Mouse (Mus musculus): ENCODE data around the gene Prn. TPM values are rescaled to one million over a fixed set of nuclear protein-coding genes. Genes with fewer than 3 reads are reported as not detected.

The Prn gene
- total and polyA plus RNA-seq, 3 experiments = not detected

- Histone ChIP-seq H3K27me3 (ENCODE audit: control insufficient read depth in 1 of 2, insufficient read depth in 2 of 2, low read length in 2 of 2) (no peaks in the 10 kb centered on the region), H3K4me3 (ENCODE audit: control insufficient read depth in 1 of 2, insufficient read depth in 1 of 2, low read depth in 2 of 2, low read length in 2 of 2) (no peak overlapping the region), H3K9me3 (replicated peaks; ENCODE audit: insufficient read depth, low read length) (no peaks in the 10 kb centered on the region), H3K36me3 (ENCODE audit: control insufficient read depth in 1 of 2, insufficient read depth in 2 of 2, low read length in 2 of 2) (no peaks in the 10 kb centered on the region), H3K4me1 (ENCODE audit: control insufficient read depth in 1 of 2, insufficient read depth in 2 of 2, low read length in 2 of 2) (no peaks in the 10 kb centered on the region), H3K79me2 (ENCODE audit: control insufficient read depth, insufficient read depth, low read length, poor library complexity) (no peaks in the 10 kb centered on the region), H3K27ac (ENCODE audit: control insufficient read depth, low read depth, low read length) (no peak overlapping the region), H3K9ac (ENCODE audit: control insufficient read depth, low read depth, low read length, poor library complexity, severe bottlenecking) (no peak overlapping the region)
- TF ChIP-seq RCOR1 (IDR thresholded peaks at IDR 0.05; ENCODE audit: low read depth, low read length) = no peak
- TF ChIP-seq JUND (IDR thresholded peaks at IDR 0.05; ENCODE audit: low read depth, low read length) = no peak
- no peak for TF ChIP-seq TAL1 (IDR thresholded peaks at IDR 0.05; ENCODE audit: low read length)
- no peak for TF ChIP-seq MYB (IDR thresholded peaks at IDR 0.05; ENCODE audit: low read depth, low read length)
- TF ChIP-seq MAFK (IDR thresholded peaks at IDR 0.05; ENCODE audit: borderline replicate concordance, low read depth, low read length) = no peak
- no peak for TF ChIP-seq POLR2A (IDR thresholded peaks at IDR 0.05; ENCODE audit: control insufficient read depth in 1 of 2, insufficient read depth in 1 of 2, low read depth in 1 of 2, low read length in 2 of 2, poor library complexity in 1 of 2)
- no peak for TF ChIP-seq TCF12 (IDR thresholded peaks at IDR 0.05; ENCODE audit: low read depth, low read length)
- DNase-seq (ENCODE audit: low read depth, low spot score) = no peak
Observed at GRCm38 (mm10) chr2:131993151-131993550, 83.4 kb downstream of the Prn start.

DNA sequence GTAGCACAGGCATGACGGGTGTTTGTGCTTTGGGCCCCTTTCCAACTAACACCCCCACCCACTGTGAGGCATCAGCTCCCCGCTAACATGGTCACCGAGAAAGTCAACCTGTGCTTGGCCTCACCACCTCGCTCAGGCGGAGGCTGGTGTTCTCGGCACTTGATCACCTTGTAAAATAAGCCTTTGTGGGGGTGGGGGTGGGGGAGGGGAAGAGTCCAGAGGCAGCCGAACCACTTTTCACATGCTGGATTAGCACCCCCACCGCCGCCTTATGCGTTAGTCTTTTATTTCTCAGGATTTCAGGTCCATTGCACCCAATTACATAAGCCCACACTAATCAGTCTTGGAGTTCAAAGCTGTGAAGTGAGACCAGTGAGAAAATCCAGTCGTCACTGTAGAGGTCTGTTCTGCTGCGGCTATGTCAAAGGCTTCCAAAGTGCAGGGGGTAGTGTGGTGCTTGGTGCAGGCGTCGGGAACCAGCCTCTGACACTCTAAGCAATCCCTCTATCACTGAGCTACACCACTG lies 83.9 kb downstream of the Prn start:
- Histone ChIP-seq H3K27me3 (ENCODE audit: control insufficient read depth in 1 of 2, insufficient read depth in 2 of 2, low read length in 2 of 2) (no peaks in the 10 kb centered on the region), H3K36me3 (ENCODE audit: control insufficient read depth in 1 of 2, insufficient read depth in 2 of 2, low read length in 2 of 2) (no peaks in the 10 kb centered on the region), H3K9ac (ENCODE audit: control insufficient read depth, low read depth, low read length, poor library complexity, severe bottlenecking) (no peak overlapping the region), H3K4me1 (ENCODE audit: control insufficient read depth in 1 of 2, insufficient read depth in 2 of 2, low read length in 2 of 2) (no peaks in the 10 kb centered on the region), H3K79me2 (ENCODE audit: control insufficient read depth, insufficient read depth, low read length, poor library complexity) (no peaks in the 10 kb centered on the region), H3K9me3 (replicated peaks; ENCODE audit: insufficient read depth, low read length) (no peaks in the 10 kb centered on the region), H3K27ac (ENCODE audit: control insufficient read depth, low read depth, low read length) (no peak overlapping the region), H3K4me3 (ENCODE audit: control insufficient read depth in 1 of 2, insufficient read depth in 1 of 2, low read depth in 2 of 2, low read length in 2 of 2) (no peak overlapping the region)
- no peak for DNase-seq (ENCODE audit: low read depth, low spot score)
- no peak for TF ChIP-seq ETS1 (IDR thresholded peaks at IDR 0.05; ENCODE audit: low read depth, low read length)
- no peak for TF ChIP-seq CHD1 (IDR thresholded peaks at IDR 0.05; ENCODE audit: low read depth, low read length)
- no peak for TF ChIP-seq MYB (IDR thresholded peaks at IDR 0.05; ENCODE audit: low read depth, low read length)
- no peak for TF ChIP-seq MAZ (IDR thresholded peaks at IDR 0.05; ENCODE audit: low read depth, low read length)
- TF ChIP-seq MYC (IDR thresholded peaks at IDR 0.05; ENCODE audit: low read depth, low read length) = no peak
- no peak for TF ChIP-seq TBP (IDR thresholded peaks at IDR 0.05; ENCODE audit: low read depth, low read length)
- no peak for TF ChIP-seq POLR2AphosphoS5 (IDR thresholded peaks at IDR 0.05; ENCODE audit: borderline replicate concordance, low read depth, low read length)
- TF ChIP-seq RAD21 (IDR thresholded peaks at IDR 0.05; ENCODE audit: low read depth, low read length) = no peak
- TF ChIP-seq ELF1 (IDR thresholded peaks at IDR 0.05; ENCODE audit: low read depth, low read length) = no peak
- TF ChIP-seq GATA1 (IDR thresholded peaks at IDR 0.05; ENCODE audit: low read depth, low read length) = no peak
- TF ChIP-seq CHD2 (IDR thresholded peaks at IDR 0.05; ENCODE audit: low read length) = no peak
- no peak for TF ChIP-seq ZMIZ1 (IDR thresholded peaks at IDR 0.05; ENCODE audit: low read depth, low read length)
